Mouse (Mus musculus): ENCODE data around the gene Ppp1r3g.

DNA sequence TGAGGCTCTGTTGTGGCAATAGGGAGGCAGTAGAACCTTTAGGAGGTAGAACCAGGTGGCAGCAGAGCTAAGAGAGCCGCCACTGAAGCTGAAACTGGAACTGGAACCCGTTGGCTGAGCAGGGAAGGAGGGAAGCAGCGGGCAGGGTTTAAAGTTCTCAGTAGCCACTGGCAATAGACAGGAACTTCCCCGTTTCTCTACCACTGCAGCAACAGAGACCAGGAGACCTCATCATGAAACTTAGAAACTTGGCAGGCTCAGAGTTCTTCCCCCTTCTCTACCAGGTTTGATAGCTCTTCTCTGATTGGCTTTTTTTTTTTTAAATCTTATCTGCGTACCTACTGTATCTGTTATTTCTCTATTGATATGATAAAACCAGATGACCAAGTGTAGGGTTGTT lies 17.7 kb upstream of the Ppp1r3g start:
- TF ChIP-seq CTCF (conservative IDR thresholded peaks at IDR 0.05; ENCODE audit: low read length) (no peak), POU5F1 (IDR thresholded peaks at IDR 0.05; ENCODE audit: borderline replicate concordance, low read length) (no peak)

Data from E14TG2a.4 (cell line).